In the genomic region with DNA sequence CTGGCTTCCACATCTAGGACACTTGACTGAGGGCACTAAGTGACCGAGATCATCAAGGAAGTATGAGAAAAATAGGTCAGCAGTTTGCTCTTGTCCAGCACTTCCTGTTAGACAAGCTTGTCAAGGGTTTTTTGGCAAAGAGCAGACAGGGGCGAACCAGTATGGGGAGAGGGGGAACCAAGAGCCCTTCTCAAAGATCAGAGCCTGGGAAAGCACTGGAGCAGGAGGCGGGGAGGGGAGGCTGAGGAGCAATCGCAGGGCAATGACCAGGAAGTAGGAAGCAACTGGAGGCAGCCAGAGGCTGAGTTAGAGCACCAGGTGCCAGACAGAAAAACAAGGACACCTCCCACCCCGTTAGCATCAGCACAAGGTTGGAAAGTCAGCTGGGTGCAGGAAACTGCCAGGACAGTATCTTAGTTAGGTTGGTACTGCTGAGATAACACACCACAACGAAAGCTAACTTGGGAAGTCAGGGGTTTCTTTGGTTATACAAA, we compare ENCODE assay signal across 10 mouse cellular contexts. TPM values are rescaled to one million over a fixed set of nuclear protein-coding genes. Genes with fewer than 3 reads are reported as not detected.
A peak's percentile ranks its signal among the peaks of the same experiment; 100 is the strongest.
DNase-seq lines count a peak whose midpoint lies in the region; ATAC-seq and TF ChIP-seq lines count a peak whose summit lies in the region.
"Had no signal": no experiment of that assay in that cellular context is flagged by ENCODE, and none has a peak within 500 bp of the region (broad histone marks: within the 10 kb centered on the region; RNA-seq: fewer than 3 reads in every experiment).

No protein-coding gene starts in this region.

- dilution Hi-C loops in CH12.LX (cut with MboI; ENCODE audit: extremely low pct_ligation_motif_present, extremely low pct_unique_long_range_greater_than_20kb, low sequenced_read_pairs) = no loop called here

- no peaks in the 10 kb centered on the region for H3K9me3 ChIP-seq in CH12.LX (replicated peaks; ENCODE audit: low read length)
- H3K9me3 ChIP-seq in intestine, embryonic 16.5 days (ENCODE audit: control insufficient read depth, low read length) = no peaks in the 10 kb centered on the region
- H3K9me3 ChIP-seq in lung, embryonic 14.5 days (ENCODE audit: low read depth, low read length) = no peaks in the 10 kb centered on the region
- H3K9me3 ChIP-seq in forebrain, embryonic 11.5 days (ENCODE audit: control insufficient read depth, low read length) = no peaks in the 10 kb centered on the region
- H3K9me3 ChIP-seq: limb, embryonic 15.5 days had no signal

- no peak for TF ChIP-seq CTCF in CH12.LX (conservative IDR thresholded peaks at IDR 0.05 in 1 of 2, IDR thresholded peaks at IDR 0.05 in 1 of 2; ENCODE audit: low read depth in 2 of 2, low read length in 2 of 2)
- no peak for TF ChIP-seq CTCF in bone marrow macrophage, adult 2 months (IDR thresholded peaks at IDR 0.05; ENCODE audit: low read depth, low read length)
- TF ChIP-seq CTCF in lung, embryonic 14.5 days (IDR thresholded peaks at IDR 0.05; ENCODE audit: low read depth) = no peak

- TF ChIP-seq POLR2A in CH12.LX (IDR thresholded peaks at IDR 0.05; ENCODE audit: low read depth, low read length) = no peak
- no peak for TF ChIP-seq POLR2A in bone marrow macrophage, adult 2 months (IDR thresholded peaks at IDR 0.05; ENCODE audit: borderline replicate concordance, low read depth, low read length)

- WGBS in intestine, embryonic 16.5 days = 15% methylated on average over 6 of the region's 6 CpGs
- 10% methylated on average over 6 of the region's 6 CpGs for WGBS in lung, embryonic 14.5 days
- WGBS in forebrain, embryonic 11.5 days = 67% methylated on average over 6 of the region's 6 CpGs

- H3K9ac ChIP-seq in CH12.LX (ENCODE audit: insufficient read depth, low read depth) = peak overlapping the region; percentile 58; the same call in 1 of the 2 replicates
- peak overlapping the region; percentile 55 for H3K9ac ChIP-seq in intestine, embryonic 16.5 days (ENCODE audit: low read depth, low read length)
- H3K9ac ChIP-seq in lung, embryonic 14.5 days = no peak overlapping the region
- H3K9ac ChIP-seq in forebrain, embryonic 11.5 days (ENCODE audit: low read length) = no peak overlapping the region
- H3K9ac ChIP-seq: limb, embryonic 15.5 days had no signal

- no peaks in the 10 kb centered on the region for H3K27me3 ChIP-seq in CH12.LX (replicated peaks)
- H3K27me3 ChIP-seq in intestine, embryonic 16.5 days (replicated peaks; ENCODE audit: control insufficient read depth, insufficient read depth, low read length) = no peaks in the 10 kb centered on the region
- H3K27me3 ChIP-seq in lung, embryonic 14.5 days (ENCODE audit: insufficient read depth, low read length) = no peaks in the 10 kb centered on the region
- no peaks in the 10 kb centered on the region for H3K27me3 ChIP-seq in forebrain, embryonic 11.5 days (ENCODE audit: control insufficient read depth, insufficient read depth, low read length)
- H3K27me3 ChIP-seq: limb, embryonic 15.5 days had no signal

- no peak; the same call in 1 of the 2 replicates for TF ChIP-seq EP300 in CH12.LX (IDR thresholded peaks at IDR 0.05; ENCODE audit: low read length)

- no peak for TF ChIP-seq RAD21 in CH12.LX (IDR thresholded peaks at IDR 0.05; ENCODE audit: low read depth, low read length)

- H3K4me2 ChIP-seq in CH12.LX (ENCODE audit: insufficient read depth, low read depth, poor library complexity, severe bottlenecking) = peak overlapping the region; percentile 44
- H3K4me2 ChIP-seq in intestine, embryonic 16.5 days (ENCODE audit: low read depth, low read length) = no peak overlapping the region
- peak overlapping the region; percentile 23; the same call in 1 of the 2 replicates for H3K4me2 ChIP-seq in lung, embryonic 14.5 days
- H3K4me2 ChIP-seq in forebrain, embryonic 11.5 days (ENCODE audit: low read depth, low read length, severe bottlenecking) = no peak overlapping the region
- H3K4me2 ChIP-seq: limb, embryonic 15.5 days had no signal

- peaks cover 56 to 98% of the 10 kb centered on the region in 2 experiments for H3K4me1 ChIP-seq in CH12.LX (ENCODE audit: control insufficient read depth in 1 of 2, insufficient read depth in 2 of 2)
- peaks cover 59% of the 10 kb centered on the region for H3K4me1 ChIP-seq in bone marrow macrophage, adult 2 months (ENCODE audit: control insufficient read depth, insufficient read depth, low read length)
- peaks cover 72% of the 10 kb centered on the region for H3K4me1 ChIP-seq in intestine, embryonic 16.5 days (ENCODE audit: control insufficient read depth, insufficient read depth, low read length)
- peaks cover 58% of the 10 kb centered on the region for H3K4me1 ChIP-seq in lung, embryonic 14.5 days (ENCODE audit: insufficient read depth)
- peaks cover 34% of the 10 kb centered on the region for H3K4me1 ChIP-seq in forebrain, embryonic 11.5 days (replicated peaks; ENCODE audit: control insufficient read depth, insufficient read depth, low read length)

- peaks cover 2 to 45% of the 10 kb centered on the region in 2 experiments for H3K36me3 ChIP-seq in CH12.LX (replicated peaks in 1 of 2; ENCODE audit: control insufficient read depth in 1 of 2, insufficient read depth in 1 of 2, low read length in 1 of 2)
- no peaks in the 10 kb centered on the region for H3K36me3 ChIP-seq in intestine, embryonic 16.5 days (ENCODE audit: control insufficient read depth, insufficient read depth, low read length)
- no peaks in the 10 kb centered on the region for H3K36me3 ChIP-seq in lung, embryonic 14.5 days (ENCODE audit: insufficient read depth)
- H3K36me3 ChIP-seq in forebrain, embryonic 11.5 days (ENCODE audit: control insufficient read depth, insufficient read depth, low read length) = no peaks in the 10 kb centered on the region
- H3K36me3 ChIP-seq: limb, embryonic 15.5 days had no signal

- peak overlapping the region; percentile 94 for H3K27ac ChIP-seq in CH12.LX (ENCODE audit: insufficient read depth, low read depth)
- peak overlapping the region; percentile 83 for H3K27ac ChIP-seq in bone marrow macrophage, adult 2 months (ENCODE audit: insufficient read depth, low read depth, low read length)
- peak overlapping the region; percentile 86 for H3K27ac ChIP-seq in intestine, embryonic 16.5 days (ENCODE audit: low read length)
- H3K27ac ChIP-seq in lung, embryonic 14.5 days (ENCODE audit: low read depth) = peak overlapping the region; percentile 51
- H3K27ac ChIP-seq in forebrain, embryonic 11.5 days (ENCODE audit: low read depth, low read length) = no peak overlapping the region
- H3K27ac ChIP-seq: limb, embryonic 15.5 days had no signal

- no peak overlapping the region for H3K4me3 ChIP-seq in CH12.LX (replicated peaks in 1 of 3; ENCODE audit: low read depth in 2 of 3, low read length in 2 of 3, poor library complexity in 1 of 3)
- H3K4me3 ChIP-seq in bone marrow macrophage, adult 2 months (ENCODE audit: insufficient read depth, low read length) = 0 out of 2 replicates have a peak overlapping the region, but pooled peaks have one; percentile 7
- H3K4me3 ChIP-seq in intestine, embryonic 16.5 days (ENCODE audit: low read length) = no peak overlapping the region
- H3K4me3 ChIP-seq in lung, embryonic 14.5 days (ENCODE audit: low read depth, low read length) = no peak overlapping the region
- no peak overlapping the region for H3K4me3 ChIP-seq in forebrain, embryonic 11.5 days (ENCODE audit: low read depth, low read length)
- H3K4me3 ChIP-seq: limb, embryonic 15.5 days had no signal

- ATAC-seq in intestine, embryonic 16.5 days = peak; percentile 45
- ATAC-seq in lung, embryonic 14.5 days (ENCODE audit: insufficient read depth) = no peak
- no peak for ATAC-seq in forebrain, embryonic 11.5 days (replicated peaks; ENCODE audit: low FRiP score)

- no peak for DNase-seq in CH12.LX (ENCODE audit: extremely low read depth)
- peak; percentile 59 for DNase-seq in lung, embryonic 14.5 days
- no peak for DNase-seq in forebrain, embryonic 11.5 days (ENCODE audit: low spot score)
- DNase-seq in cerebellum, adult 18-20 months = no peak
- no peak for DNase-seq in thymus, postnatal 36 days
- no peak for DNase-seq in right cerebral cortex, postnatal 36 days (ENCODE audit: low spot score in 2 of 2)
- DNase-seq: cerebellum, adult 9-11 months had no signal

- in situ Hi-C loops in CH12.LX (cut with MboI; ENCODE audit: low pct_ligation_motif_present, low pct_unique_long_range_greater_than_20kb, low sequenced_read_pairs) = no loop called here

- H3K79me2 ChIP-seq in CH12.LX (replicated peaks; ENCODE audit: control insufficient read depth, extremely low read depth, insufficient read depth, poor library complexity, severe bottlenecking) = peaks cover 99% of the 10 kb centered on the region

TF ChIP-seq in CH12.LX, 34 proteins besides CTCF, POLR2A, EP300 and RAD21 (continues in another document):
- TF ChIP-seq NRF1 (IDR thresholded peaks at IDR 0.05; ENCODE audit: low read depth, low read length) (no peak), MAZ (IDR thresholded peaks at IDR 0.05; ENCODE audit: low read depth, low read length) (0 out of 2 replicates have a peak, but pooled peaks have one; percentile 40), TCF12 (IDR thresholded peaks at IDR 0.05; ENCODE audit: low read depth, low read length) (no peak), MXI1 (IDR thresholded peaks at IDR 0.05; ENCODE audit: low read depth, low read length) (0 out of 2 replicates have a peak, but pooled peaks have one; percentile 31), ELF1 (IDR thresholded peaks at IDR 0.05; ENCODE audit: low read depth, low read length) (peak; percentile 66; the same call in 1 of the 2 replicates), SIN3A (IDR thresholded peaks at IDR 0.05; ENCODE audit: low read length) (0 out of 2 replicates have a peak, but pooled peaks have one; percentile 39), ZMIZ1 (IDR thresholded peaks at IDR 0.05; ENCODE audit: low read depth, low read length) (no peak)

RNA-seq across cellular contexts. Expression of a gene that starts 8.2 kb away (rescaled TPM):
- total RNA-seq in CH12.LX (2012; rRNA removed) (46.6 and 48.5 TPM in 2 replicates), CH12.LX (2014; rRNA removed) (31.5 and 31.7 TPM in 2 replicates)
- polyA plus RNA-seq in CH12.LX (2012; ENCODE audit: insufficient read length, low read depth) = 46.8 and 47.3 TPM in 2 replicates
- 13.4 and 16.3 TPM in 2 replicates for polyA plus RNA-seq in bone marrow macrophage, adult 2 months (2012; ENCODE audit: insufficient read depth, insufficient read length, missing spikeins)
- 4.1 and 4.8 TPM in 2 replicates for polyA plus RNA-seq in intestine, embryonic 16.5 days (2015; fragmentation: Nextera tagmentation; extraction: Ambion mirVana)
- polyA plus RNA-seq in lung, embryonic 14.5 days (2014; fragmentation: Nextera tagmentation; extraction: Ambion mirVana) = 8.6 and 8.8 TPM in 2 replicates
- polyA plus RNA-seq in forebrain, embryonic 11.5 days (2014; fragmentation: Nextera tagmentation; extraction: Ambion mirVana) = 12.7 and 15.7 TPM in 2 replicates

RNA-seq across cellular contexts. Expression of a gene that starts 23.5 kb away (rescaled TPM):
- total RNA-seq in CH12.LX (2012; rRNA removed) = 0.92 and 2.1 TPM in 2 replicates
- total RNA-seq in CH12.LX (2014; rRNA removed) = 0.74 and 1.2 TPM in 2 replicates
- 1.2 and 1.8 TPM in 2 replicates for polyA plus RNA-seq in CH12.LX (2012; ENCODE audit: insufficient read length, low read depth)
- polyA plus RNA-seq in bone marrow macrophage, adult 2 months (2012; ENCODE audit: insufficient read depth, insufficient read length, missing spikeins) = 1.2 and 3.1 TPM in 2 replicates
- polyA plus RNA-seq in intestine, embryonic 16.5 days (2015; fragmentation: Nextera tagmentation; extraction: Ambion mirVana) = 4.6 and 5.5 TPM in 2 replicates
- 7.0 and 8.1 TPM in 2 replicates for polyA plus RNA-seq in lung, embryonic 14.5 days (2014; fragmentation: Nextera tagmentation; extraction: Ambion mirVana)
- polyA plus RNA-seq in forebrain, embryonic 11.5 days (2014; fragmentation: Nextera tagmentation; extraction: Ambion mirVana) = 14.4 and 16.0 TPM in 2 replicates

Comparison
In these comparisons a context has a peak if more than half of its experiments do, and no peak if none do; other contexts are left out.
1. H3K4me2 ChIP-seq: peak in CH12.LX (single experiment) and lung, embryonic 14.5 days (single experiment); none in intestine, embryonic 16.5 days (single experiment) and forebrain, embryonic 11.5 days (single experiment).
2. H3K9ac ChIP-seq: peak in CH12.LX (single experiment) and intestine, embryonic 16.5 days (single experiment); none in lung, embryonic 14.5 days (single experiment) and forebrain, embryonic 11.5 days (single experiment).